Mouse (Mus musculus): ENCODE measurements around the gene Nol10.
"Not testable (repeated sequence)": the region's sequence is repeated elsewhere in the genome, so short reads cannot be mapped to it uniquely, and the experiment has no call there.

The Nol10 gene

DNA sequence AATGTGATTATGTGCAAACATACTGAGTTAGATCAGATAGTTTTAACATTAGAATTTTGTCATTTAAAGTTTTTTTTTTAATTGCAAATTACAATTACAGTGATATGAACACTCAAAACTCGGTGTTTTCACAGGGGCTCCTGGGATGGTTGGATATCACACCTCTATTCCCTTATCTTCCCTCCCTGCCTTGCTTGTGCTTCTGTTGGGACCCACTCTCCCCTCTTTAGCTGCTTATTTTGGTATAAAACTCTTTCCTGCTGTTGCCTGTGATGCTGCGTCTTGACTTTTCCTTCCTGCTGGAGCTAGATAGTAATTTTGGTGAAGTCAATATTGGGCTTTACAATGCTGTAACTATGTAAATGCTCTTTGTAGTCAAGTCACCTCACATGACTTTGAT lies 63.0 kb downstream of the Nol10 start:
- no peak for DNase-seq (ENCODE audit: low spot score)

DNA sequence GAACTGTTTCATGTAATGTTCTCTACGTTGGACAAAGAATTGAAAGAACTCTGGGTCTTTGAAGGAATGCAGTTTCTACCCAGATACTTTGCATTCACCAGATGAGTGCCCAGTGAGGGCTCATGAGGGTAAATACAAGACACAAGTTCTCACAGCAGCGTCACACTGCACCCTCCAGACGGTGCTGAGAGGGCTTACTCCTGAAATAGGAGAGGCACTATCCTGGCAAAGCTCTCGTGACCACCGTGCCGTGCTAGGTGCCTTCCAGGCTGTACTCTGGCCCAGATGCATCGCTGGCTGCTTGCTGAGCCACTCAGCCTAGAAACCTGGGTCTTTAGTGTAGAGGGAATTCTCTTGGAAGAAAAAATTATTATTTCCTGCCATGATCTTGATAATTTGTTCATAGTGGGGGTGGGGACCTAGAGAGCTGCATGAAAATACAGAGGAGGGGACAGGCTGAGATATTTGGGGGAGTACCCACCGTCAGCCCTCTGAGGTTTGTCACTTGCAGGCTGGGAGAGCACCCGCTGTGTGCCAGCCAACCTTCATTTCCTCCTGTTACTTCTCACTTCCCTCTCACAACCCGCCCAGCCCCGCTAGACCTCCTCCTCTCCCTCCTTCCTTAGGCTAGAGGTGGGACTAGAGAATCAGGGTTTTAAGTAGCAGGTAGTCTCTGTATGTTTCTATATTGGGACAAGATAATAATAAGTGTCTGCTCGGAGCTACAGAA lies 63.7 kb downstream of the Nol10 start:
- no peak for DNase-seq (ENCODE audit: low spot score)

DNA sequence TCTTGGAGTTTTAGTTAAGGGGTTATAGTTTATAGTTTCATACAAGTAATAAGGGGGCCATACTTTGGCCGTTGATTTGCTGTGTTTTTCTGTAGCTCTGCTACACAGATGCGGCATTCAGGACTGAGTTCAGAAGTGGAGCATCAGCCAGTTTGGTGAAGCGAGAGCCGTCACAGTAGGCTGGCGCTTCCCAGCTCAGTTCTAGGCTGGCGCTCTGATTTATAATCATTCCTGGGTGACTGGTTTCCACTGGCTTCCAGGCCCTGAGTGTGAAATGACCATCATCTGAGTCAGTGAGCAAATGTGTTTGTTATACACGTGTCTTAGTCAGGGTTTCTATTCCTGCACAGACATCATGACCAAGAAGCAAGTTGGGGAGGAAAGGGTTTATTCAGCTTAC lies 66.5 kb downstream of the Nol10 start:
- no peak for DNase-seq (ENCODE audit: low spot score)

DNA sequence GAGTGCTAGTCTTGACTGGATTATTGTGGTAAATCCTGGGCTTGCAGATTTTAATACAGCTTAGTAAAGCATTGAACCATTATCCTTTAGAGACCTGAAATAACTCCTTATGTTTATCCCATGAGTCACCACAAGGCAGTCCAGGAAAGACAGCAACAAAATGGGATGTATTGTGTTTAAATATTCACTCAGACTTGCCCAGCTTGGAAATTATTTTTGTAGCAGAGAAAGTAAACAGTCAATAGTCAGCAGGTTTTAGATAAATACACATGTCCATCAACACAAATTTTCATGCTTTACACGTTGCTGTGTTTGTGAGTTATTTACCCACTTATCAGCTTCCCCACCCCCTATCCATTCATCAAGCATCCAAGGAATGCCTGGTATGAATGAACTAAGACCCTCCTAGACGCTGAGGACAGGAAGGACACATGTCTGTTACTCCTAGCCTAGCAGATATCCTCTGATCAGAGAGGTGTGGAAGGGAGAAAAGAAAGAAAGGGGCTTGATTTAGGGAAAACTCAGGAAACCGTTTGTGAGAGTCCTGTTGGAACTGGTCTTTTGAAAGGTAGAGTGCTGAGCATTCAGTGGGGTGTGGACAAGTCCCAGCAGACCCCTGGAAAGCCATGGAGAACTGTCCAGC lies 72.0 kb downstream of the Nol10 start:
- no peak for DNase-seq (ENCODE audit: low spot score)

DNA sequence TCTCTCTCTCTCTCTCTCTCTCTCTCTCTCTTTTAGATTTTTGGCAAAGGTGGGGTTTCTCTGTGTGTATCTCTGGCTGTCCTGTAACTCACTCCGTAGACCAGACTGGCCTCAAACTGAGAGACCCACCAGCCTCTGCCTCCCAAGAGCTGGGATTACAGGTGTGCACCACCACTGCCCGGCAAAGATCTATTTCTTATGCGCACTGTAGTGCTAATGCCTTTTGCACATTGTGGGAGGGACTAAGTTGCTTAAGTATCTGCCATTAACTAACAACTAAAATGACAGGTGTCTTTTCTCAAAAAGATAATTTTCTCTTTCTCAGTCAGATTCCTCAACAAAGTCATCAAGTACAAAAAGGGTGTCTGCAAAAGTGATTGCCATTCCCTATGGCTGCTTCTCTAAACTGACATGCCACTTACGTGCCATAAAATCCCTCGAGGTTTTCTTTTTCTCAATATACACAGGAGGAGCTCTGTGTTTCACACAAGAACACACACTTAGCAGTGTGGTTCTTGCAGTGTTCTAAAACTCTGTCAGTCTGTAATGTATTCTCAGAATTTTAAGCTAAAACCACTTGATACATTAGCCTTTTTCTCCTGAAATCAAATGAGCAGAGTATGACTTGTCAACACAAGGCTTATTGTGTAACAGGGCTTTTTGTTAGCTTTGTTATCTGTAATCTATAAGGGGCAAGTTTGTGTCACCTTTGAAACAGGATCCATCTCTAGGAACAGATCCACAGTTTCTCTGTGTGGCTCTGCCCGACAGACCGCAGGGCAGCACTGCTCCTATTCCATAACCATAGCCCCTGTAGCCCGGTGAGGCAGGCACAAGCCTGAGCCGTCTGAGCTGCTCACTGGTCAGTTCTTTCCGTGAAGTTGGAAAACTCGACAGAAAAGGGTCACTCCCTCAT lies 77.3 kb downstream of the Nol10 start:
- no peak for DNase-seq (ENCODE audit: low spot score)

DNA sequence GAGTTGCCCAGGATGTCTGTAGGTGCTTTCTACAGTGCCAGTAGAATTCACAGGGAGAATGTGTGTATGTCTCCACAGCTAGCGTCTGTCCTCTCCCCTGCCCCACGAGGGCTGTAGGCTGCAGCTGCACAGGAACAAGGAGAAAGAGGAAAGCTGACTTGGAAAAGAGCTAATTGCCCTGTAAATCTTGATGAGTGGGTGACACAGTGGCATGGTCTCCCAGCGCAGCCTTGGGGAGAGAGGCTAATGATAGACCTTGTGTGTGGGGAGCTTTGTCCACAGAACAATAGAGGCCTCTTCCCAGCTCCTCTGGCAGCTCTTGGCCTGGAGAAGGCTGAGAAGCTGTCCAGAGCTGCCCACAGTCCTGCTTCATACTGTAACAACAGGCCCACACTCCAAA lies 78.5 kb downstream of the Nol10 start:
- DNase-seq (ENCODE audit: low spot score): no peak

DNA sequence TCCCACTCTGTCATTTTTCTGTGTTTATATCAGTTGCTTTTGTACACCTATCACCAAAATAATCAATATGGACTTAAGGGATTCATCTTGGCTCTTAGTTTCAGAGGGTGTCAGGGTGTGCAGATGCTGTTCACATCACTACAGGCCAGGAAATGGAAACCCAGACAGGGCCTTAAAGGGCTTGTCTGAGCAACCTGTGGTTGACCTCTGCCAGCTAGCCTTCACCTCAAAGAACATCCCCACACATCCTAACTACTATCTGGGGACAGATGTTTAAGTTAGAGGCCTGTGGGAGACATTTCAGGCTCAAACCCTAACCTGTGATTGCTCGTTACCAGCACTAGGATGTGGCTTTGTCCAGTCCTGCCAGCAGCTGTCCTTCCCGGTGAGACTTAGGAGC lies 82.3 kb downstream of the Nol10 start:
- no peak for DNase-seq (ENCODE audit: low spot score)

DNA sequence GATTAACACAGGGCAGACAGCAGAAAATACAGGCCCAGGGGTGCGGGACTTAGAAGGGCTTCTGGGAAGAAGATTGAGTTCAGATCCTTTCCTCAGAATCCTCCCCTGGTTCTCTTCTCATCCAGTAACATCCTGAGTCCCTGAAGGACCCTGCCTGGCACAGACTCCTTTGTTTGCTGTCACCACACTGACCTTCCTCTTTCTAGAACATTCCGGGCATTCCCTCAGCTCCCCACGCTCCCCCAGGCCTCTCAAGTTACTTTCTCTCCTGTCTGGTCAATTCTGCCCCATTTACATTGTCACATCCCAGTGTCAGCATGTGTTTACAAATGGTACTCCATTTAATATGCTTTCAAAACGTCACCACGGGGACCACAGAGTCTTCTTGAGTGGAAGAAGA lies 82.9 kb downstream of the Nol10 start:
- DNase-seq (ENCODE audit: low spot score): no peak

DNA sequence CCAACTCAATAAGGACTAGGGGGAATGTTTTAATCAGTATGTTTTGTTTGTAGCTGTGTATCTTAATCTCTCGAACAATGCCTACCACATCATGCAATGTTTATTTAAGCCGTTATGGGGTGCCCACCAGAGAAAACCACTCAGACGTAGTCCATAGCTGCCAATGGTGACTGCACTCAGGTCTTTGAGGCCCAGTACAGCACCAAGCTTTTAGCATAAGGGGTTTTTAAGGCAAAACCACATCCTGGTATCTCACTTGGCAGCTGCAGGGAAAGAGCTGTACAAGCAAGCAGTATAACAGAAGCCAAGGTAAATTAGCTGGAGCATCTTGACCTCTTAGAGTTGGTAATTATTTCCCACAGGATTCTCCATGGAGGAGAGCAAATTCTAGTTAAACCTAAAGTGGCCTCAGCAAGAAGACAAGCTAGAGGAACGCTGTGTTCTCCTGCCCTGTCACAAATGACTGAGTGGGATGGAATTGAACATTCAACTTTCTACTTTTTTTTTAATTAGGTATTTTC lies 83.6 kb downstream of the Nol10 start:
- DNase-seq (ENCODE audit: low spot score): no peak

DNA sequence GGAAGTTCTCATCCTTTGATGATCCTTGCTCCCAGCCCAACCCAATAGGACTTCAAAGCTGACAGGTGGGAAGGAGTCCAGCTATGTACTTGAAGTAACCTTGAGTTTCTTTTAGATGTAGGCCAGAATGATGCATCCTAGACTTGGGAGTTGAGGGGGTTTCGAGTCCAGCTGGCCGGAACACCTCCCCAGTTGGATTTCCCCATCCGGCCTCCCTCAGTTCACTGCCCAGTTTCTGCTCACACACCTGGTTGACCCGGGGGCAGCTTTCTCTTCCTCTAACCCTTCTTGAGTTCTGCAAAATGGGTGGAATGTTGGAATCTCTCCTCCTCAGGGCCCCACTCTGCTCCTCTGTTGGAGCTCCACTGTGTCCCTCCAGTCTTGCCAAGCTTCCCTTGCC lies 85.5 kb downstream of the Nol10 start:
- DNase-seq (ENCODE audit: low spot score): no peak

DNA sequence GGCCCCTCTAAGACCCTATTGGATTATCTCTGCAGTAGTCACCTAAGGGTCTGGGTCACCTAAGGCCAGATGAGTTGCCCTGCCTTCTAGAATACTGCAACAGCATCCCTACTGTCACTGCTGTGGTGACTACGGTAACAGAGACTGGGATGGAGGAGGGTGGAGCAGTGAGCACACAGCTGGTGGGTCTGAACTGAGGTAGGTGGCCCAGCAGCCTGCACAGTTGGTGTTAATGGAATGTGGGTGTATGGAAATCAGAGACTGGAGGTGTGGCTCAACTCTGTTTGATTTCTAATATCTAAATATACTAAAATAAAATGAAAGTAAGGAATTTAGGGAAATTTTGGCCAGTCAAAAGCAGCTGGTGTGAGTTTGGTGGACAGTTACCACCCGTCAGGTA lies 88.2 kb downstream of the Nol10 start:
- no peak for DNase-seq (ENCODE audit: low spot score)

DNA sequence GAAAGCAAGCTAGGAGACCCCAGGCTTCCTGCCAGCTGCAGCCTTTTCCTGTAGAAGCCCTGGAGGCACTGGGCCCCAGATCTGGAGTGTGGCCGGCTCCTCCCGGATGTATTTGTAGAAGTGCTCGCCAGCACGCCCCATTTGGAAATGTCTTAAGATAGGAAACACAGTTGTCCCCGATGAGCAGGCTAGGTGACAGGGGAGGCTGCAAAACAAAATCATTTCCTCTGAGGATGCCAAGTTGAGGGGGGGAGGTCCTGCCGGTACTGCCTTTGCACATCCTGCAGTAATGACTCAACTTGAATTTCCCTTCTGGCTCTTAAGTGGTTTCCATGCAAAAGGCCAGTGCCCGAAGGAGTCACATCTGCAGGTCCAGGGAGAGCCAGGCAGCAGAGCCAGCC lies 92.0 kb downstream of the Nol10 start:
- DNase-seq (ENCODE audit: low spot score): peak; percentile 7

DNA sequence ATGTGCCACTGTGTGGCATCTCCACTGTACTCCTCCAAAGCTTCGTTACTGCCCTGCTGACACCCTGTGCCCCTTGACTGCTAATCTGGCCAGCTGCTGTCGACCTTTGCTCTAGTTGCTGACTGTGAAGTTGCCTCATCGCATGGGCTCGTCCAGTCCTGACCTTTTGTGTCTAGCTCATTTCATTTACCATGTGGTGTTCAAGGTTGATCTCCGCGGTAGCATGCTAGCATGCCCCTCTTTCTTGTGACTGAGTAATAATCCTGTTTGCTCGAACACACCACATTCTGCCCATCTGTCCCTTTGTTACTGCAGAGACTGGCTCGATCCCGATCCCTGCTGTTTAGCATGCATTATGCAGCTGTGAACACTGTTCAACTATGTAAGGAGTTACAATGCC lies 93.2 kb downstream of the Nol10 start:
- no peak for DNase-seq (ENCODE audit: low spot score)

DNA sequence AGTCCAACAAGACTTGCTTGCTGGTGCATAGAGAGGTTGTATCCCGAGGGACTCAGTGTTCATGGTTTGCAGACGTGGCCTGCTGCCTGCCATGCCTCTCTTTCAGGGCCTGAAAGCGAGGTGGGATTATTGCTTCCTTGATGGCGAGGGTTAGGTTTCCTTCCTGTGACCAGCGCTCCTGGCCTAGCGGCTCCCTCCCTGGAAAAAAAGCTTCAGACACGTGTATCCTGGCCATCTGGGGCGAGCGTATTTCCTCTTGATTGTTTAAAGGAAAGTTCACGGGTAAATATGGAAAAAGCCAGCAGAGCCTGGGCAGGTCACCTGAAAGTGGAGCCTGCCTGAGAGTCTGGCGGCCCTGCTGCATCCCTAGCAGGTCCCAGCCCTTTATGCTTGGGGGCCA lies 96.1 kb downstream of the Nol10 start:
- no peak for DNase-seq (ENCODE audit: low spot score)

DNA sequence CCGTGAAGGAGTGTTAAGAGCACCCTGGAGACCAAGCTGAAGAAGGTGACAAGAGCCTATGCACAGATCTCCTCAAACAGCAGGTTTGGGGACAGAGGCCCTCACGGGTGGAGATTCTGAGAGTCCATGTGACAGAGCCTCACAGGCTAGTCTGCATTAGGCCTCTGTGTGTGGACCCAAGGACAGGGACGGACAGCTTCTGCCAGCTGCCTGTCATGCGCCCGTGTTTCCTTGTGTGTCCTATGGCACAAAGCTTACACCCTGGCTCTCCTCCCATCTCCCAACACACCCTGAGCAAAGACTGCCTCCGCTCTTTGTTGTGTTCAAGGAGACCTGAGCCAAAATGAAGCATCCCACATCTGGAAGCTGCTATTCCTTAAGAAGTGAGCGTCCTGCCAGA lies 97.0 kb downstream of the Nol10 start:
- DNase-seq (ENCODE audit: low spot score): no peak

DNA sequence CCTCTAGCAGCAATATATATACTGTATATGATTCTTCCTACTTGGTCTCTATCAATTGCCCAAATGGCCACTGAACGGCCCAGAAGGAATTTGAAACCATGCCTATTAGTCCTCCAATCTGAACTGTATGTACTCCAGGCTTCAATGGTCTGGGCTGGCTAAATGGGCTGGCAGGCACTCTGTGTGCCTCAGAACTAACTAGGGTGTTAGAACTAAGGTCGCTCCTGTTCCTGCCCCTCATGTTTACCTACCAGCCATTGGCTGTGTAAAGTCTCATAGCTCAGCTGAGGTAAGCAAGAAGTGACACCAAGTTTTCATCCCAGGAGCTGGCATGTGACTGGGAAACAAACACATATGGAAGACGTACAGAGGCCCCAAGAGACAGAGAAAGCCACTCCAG lies 100.5 kb downstream of the Nol10 start:
- DNase-seq (ENCODE audit: low spot score): no peak

DNA sequence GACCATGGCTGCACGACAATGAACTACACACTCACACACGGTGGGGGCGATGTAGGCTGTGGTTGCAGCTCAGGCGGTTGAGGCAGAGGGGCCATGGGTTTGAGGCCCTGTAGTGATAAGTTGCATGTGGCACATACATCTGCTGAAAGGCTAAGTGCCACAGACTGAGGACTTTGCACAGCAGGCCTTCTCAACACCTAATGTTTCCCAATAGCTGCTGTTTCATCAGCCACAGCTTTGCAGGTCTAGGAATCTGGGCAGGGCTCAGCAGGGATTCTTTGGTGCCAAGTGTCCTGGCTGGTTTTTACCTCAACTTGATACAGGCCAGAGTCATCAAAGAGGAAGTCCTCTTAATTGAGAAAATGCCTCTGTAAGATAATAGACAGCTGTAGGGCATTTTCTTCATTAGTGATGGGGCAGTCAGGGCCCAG lies 101.4 kb downstream of the Nol10 start:
- no peak for DNase-seq (ENCODE audit: low spot score)

DNA sequence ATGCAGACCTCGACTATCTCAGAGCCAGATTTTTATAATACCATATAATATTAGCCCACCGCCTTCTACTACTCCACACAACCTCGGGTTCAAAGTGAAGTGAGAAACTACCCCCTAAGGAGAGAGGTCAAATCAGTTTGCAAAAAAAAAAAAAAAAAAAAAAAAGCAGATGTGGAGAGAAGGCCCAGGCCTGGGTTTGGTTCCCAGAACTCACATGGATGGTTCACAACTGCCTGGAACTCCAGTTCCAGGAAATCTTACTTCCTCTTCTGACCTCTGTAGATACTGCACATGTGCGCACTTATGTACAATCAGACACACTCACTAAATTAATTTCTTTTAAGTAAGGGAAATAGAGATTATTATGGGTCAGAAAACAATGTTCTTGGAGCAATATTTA lies 102.2 kb downstream of the Nol10 start:
- no peak for DNase-seq (ENCODE audit: low spot score)

DNA sequence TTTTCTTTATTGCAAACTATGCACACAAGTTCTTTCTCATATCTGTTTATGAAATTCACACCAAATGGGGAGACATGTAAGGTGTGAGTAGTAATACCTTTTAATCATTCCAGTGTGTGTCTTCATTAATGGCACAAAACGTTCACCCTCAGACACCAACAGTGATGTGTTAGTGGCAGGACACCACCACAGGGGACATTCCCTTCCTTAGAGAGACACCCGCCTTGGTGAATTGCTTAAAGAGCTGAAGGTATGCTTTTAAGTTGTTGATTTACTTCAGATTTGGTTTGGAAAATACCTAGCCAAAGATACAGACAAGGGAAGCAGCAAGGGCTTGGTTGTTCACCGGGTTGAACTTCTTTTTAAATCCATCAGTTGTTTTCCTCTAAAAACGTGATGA lies 102.7 kb downstream of the Nol10 start:
- DNase-seq (ENCODE audit: low spot score): no peak

DNA sequence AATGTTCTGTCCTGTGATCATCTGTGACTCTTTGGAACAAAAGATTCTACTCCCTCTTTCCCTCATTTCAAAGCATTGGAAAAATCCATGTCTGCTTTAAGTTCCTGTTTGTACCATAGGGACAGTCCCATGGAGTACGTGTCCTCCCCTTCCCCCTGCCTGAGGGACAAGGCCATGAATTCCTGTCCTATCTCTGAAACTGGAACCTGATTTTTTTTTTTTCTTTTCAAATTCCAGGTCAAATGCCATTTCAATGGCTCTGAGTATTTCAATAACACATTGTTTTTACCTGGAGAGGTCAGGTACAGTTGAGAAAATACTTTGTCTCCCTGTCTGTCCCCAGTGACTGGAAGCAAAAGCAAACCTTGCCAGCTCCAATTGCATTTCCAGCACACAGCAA lies 104.0 kb downstream of the Nol10 start:
- DNase-seq (ENCODE audit: low spot score): no peak

DNA sequence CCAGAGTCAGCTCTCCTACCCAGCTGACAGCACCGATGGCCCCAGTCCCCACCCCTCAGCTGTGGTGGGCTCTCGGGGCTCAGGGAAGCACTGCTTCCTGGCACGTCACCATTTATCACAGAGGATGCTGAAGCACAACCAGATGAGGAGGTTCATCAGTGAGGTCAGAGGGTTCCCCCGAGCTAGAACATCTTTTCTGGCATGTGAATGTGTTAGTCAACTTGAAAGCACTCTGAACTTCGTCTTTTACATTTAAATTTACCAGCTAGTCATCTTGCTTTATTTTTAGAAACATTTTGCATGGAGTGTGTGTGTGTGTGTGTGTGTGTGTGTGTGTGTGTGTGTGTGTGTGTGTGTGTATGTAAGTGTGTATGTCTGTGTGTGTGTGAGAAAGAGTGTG lies 105.7 kb downstream of the Nol10 start:
- DNase-seq (ENCODE audit: low spot score): no peak

DNA sequence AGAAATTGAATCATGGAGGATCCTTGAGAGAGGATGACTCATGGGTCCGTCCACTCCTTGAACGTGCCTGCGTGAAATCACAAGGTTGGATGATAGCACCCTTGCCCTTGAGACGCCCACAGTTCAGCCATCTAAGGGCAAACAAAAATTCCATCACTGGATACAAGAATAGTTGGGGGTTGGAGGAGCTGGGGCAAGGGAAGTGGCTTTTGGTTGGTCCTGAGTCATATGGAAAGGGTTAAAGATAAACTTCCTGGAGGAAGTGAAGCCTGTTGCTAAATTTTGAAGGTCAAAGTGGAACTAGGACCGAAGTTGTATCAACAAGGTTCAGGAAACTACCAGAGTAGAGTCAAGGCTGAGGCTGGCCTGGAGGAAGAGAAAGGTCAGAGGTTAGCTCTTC lies 106.8 kb downstream of the Nol10 start:
- DNase-seq (ENCODE audit: low spot score): no peak

DNA sequence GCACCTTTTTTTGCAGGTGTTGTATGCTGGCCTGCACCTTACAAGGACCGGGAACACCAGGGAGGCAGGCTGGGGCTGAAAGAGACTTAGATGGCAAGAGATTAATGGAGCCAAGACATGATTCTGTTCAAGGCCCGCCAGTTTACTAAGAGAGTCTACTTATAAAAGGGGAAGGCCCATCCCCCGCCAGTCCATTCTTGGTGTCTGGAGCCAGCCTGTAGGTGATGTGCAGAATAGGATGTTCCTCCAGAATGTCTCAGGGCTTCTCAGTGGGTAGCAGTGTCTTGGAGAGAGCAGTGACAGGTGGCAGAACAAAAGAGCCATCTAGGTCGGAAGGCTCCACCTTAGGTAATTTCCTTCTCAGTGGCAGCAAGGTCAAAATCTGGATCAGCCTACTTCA lies 111.0 kb downstream of the Nol10 start:
- not testable (repeated sequence) for DNase-seq (ENCODE audit: low spot score)
